Mouse (Mus musculus) heart, adult 2 months (tissue): ENCODE results near the gene Kank2.

ENCODE experiments used
- CTCF ChIP-seq: fragments of 200-600 bp; IDR thresholded peaks from 2 replicates; pipeline ENCODE4 v1.8.1; 2022; ENCODE audit warnings: antibody characterized with exemption, mild to moderate bottlenecking, moderate library complexity
- EP300 ChIP-seq: fragments of 200-500 bp; IDR thresholded peaks from 2 replicates; pipeline ENCODE4 v1.6.1; 2011; ENCODE audit warnings: low read depth, low read length, control low read depth; ENCODE audit not compliant: insufficient read depth
- POLR2A ChIP-seq: fragments of 200-500 bp; IDR thresholded peaks from 2 replicates; pipeline ENCODE4 v1.6.1; 2011; ENCODE audit warnings: mild to moderate bottlenecking, low read depth, low read length, control low read depth; ENCODE audit not compliant: insufficient read depth

- TF ChIP-seq CTCF (no peak), POLR2A (no peak), EP300 (no peak)
These were observed 436 bp upstream of the Kank2 start for GRCm38 (mm10) chr9:21799010-21799350.
